Mouse (Mus musculus) ES-E14 (cell line): ENCODE measurements at regions not wholly inside any gene's neighbourhood (a gene's known extent, or its start where the extent isn't known, plus 50 kb on each side); places are given as distances from the start of the nearest gene placed in this dataset.
"Not testable (repeated sequence)": the region's sequence is repeated elsewhere in the genome, so short reads cannot be mapped to it uniquely, and the experiment has no call there.

ENCODE experiments used
- DNase-seq: peaks from one replicate; pipeline ENCODE4 v3.0.0-alpha.2; 2013; ENCODE audit warnings: low read depth, low spot score
- H3K27ac ChIP-seq: 2 replicates; pipeline ENCODE4 v1.5.1; 2012; ENCODE audit warnings: low read depth, mild to moderate bottlenecking, low read length, moderate library complexity, mixed read lengths; ENCODE audit not compliant: poor library complexity, insufficient read depth, severe bottlenecking
- H3K36me3 ChIP-seq: 2 replicates; pipeline ENCODE4 v1.6.1; 2012; ENCODE audit warnings: mild to moderate bottlenecking, low read length, moderate library complexity, mixed read lengths; ENCODE audit not compliant: control insufficient read depth, poor library complexity, insufficient read depth, severe bottlenecking
- H3K4me1 ChIP-seq, 2 experiments: fragments of 150-350 bp in 1 of 2; sonication (generic) in 1 of 2; 2 replicates each; pipeline ENCODE4 v1.6.1; 2012; ENCODE audit warnings: low read length in 2 of 2, mild to moderate bottlenecking in 1 of 2, mixed read lengths in 1 of 2; ENCODE audit not compliant: control insufficient read depth in 2 of 2, insufficient read depth in 2 of 2, poor library complexity in 1 of 2
- H3K4me3 ChIP-seq, 2 experiments: fragments of 150-350 bp in 1 of 2; sonication (generic) in 1 of 2; 2 replicates each; pipeline ENCODE4 v1.5.1; 2012; ENCODE audit warnings: low read length in 2 of 2, low read depth in 1 of 2, mild to moderate bottlenecking in 1 of 2, mixed read lengths in 1 of 2; ENCODE audit not compliant: insufficient read depth in 1 of 2, poor library complexity in 1 of 2, severe bottlenecking in 1 of 2
- H3K9ac ChIP-seq: 2 replicates; pipeline ENCODE4 v1.6.1; 2012; ENCODE audit warnings: low read depth, mild to moderate bottlenecking, low read length, mixed read lengths; ENCODE audit not compliant: poor library complexity, insufficient read depth, severe bottlenecking
- H3K9me3 ChIP-seq: fragments of 150-350 bp; sonication (generic); 2 replicates; pipeline ENCODE4 v1.6.1; 2012; ENCODE audit warnings: low read depth, mild to moderate bottlenecking, low read length; ENCODE audit not compliant: control insufficient read depth, insufficient read depth
- CHD2 ChIP-seq: IDR thresholded peaks from 2 replicates; pipeline ENCODE4 v1.6.1; 2014; ENCODE audit warnings: mild to moderate bottlenecking, low read depth, low read length, inconsistent platforms
- HCFC1 ChIP-seq: IDR thresholded peaks from 2 replicates; pipeline ENCODE4 v1.6.1; 2012; ENCODE audit warnings: low read length, inconsistent platforms, borderline replicate concordance; ENCODE audit not compliant: insufficient read depth
- MAFK ChIP-seq: IDR thresholded peaks from 2 replicates; pipeline ENCODE4 v1.6.1; 2014; ENCODE audit warnings: mild to moderate bottlenecking, low read depth, low read length, inconsistent platforms; ENCODE audit not compliant: insufficient read depth
- ZC3H11A ChIP-seq: IDR thresholded peaks from 2 replicates; pipeline ENCODE4 v1.6.1; 2012; ENCODE audit warnings: low read depth, mild to moderate bottlenecking, inconsistent platforms, low read length, borderline replicate concordance
- ZNF384 ChIP-seq: IDR thresholded peaks from 2 replicates; pipeline ENCODE4 v1.6.1; 2012; ENCODE audit warnings: low read depth, low read length, inconsistent platforms
- in situ Hi-C, 2 experiments: fragments of 600-800 bp; cut with MboI; formaldehyde crosslinking; loops; one replicate each; pipeline ENCODE4 v1.15.1; 2025; ENCODE audit warnings: low sequenced_read_pairs in 2 of 2, inconsistent platforms in 1 of 2; ENCODE audit not compliant: unreplicated experiment in 2 of 2

DNA sequence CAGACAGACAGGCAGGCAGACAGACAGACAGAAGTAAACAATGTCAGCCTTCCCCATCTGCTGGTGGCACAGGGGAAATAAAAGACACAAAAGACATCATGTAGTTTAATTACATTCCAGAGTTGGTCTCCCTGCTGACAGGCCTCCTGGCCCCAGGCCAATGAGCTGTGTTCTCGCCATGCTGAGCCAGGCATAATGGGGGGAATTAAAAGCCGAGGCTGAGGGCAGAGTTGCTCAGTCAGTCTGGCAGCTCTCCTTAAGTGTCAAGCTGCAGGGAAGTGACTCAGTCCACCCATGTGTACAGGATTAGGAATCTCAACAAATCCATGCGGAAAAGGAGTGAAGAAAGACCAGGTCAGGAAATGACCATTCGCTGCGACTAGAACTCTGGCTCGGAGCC, 214.5 kb upstream of the Castor2 start:
- no peak overlapping the region for H3K9ac ChIP-seq
- DNase-seq, result no peak
- H3K4me3 ChIP-seq, result no peak overlapping the region
- TF ChIP-seq MAFK (no peak), ZC3H11A (no peak), HCFC1 (no peak), ZNF384 (no peak), CHD2 (no peak)
- H3K9me3 ChIP-seq, result no peaks in the 10 kb centered on the region
- H3K36me3 ChIP-seq, result no peaks in the 10 kb centered on the region
- in situ Hi-C loops, result no loop called here
- no peak overlapping the region for H3K27ac ChIP-seq
- H3K4me1 ChIP-seq, result no peaks in the 10 kb centered on the region

DNA sequence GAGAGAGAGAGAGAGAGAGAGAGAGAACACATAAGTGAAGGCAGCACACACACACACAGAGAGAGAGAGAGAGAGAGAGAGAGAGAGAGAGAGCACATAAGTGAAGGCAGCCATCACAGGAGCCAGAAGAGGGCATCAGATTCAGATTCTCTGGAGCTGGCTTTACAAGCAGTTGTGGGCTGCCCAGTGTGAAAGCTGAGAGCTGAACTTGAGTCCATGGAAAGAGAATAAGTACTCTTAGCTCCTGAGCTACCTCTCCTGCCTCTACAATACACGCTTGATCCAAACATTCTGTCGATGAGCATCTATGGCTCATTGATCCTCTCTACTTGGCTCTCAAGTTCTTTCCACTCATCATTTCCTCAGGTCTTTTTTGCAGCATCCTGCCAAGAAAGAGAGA, 214.9 kb upstream of the Castor2 start:
- H3K9me3 ChIP-seq, result no peaks in the 10 kb centered on the region
- H3K27ac ChIP-seq, result no peak overlapping the region
- H3K9ac ChIP-seq, result no peak overlapping the region
- in situ Hi-C loops, result no loop called here
- TF ChIP-seq HCFC1 (no peak), ZNF384 (no peak), CHD2 (no peak), ZC3H11A (no peak), MAFK (no peak)
- H3K4me3 ChIP-seq, result no peak overlapping the region
- H3K36me3 ChIP-seq, result no peaks in the 10 kb centered on the region
- no peak for DNase-seq
- H3K4me1 ChIP-seq, result no peaks in the 10 kb centered on the region

DNA sequence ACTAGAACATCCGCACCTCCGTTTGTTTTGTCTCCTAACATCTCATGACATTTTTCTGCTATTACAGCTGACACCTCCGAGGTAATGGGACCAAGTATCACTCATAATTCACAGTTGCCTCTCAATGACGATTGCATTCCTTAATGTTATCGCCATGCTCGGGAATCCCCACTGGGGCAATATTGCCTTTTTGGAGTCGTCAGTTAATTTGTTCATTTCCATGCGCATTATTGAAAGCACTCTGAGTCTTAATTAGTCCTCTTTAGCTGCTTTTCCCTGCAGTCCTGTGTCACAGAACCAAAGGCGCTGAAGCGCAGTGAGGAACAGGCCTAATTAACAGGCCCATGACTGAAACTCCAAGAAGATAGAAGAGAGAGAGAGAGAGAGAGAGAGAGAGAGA, 255.0 kb upstream of the Castor2 start:
- no peak overlapping the region for H3K27ac ChIP-seq
- no peak for TF ChIP-seq ZNF384
- no peak for TF ChIP-seq CHD2
- TF ChIP-seq ZC3H11A, result no peak
- TF ChIP-seq MAFK, result no peak
- TF ChIP-seq HCFC1, result no peak
- H3K4me3 ChIP-seq, result no peak overlapping the region
- no peak for DNase-seq
- H3K4me1 ChIP-seq, result no peaks in the 10 kb centered on the region
- H3K36me3 ChIP-seq, result no peaks in the 10 kb centered on the region
- no peaks in the 10 kb centered on the region for H3K9me3 ChIP-seq
- H3K9ac ChIP-seq, result no peak overlapping the region
- in situ Hi-C loops, result no loop called here

DNA sequence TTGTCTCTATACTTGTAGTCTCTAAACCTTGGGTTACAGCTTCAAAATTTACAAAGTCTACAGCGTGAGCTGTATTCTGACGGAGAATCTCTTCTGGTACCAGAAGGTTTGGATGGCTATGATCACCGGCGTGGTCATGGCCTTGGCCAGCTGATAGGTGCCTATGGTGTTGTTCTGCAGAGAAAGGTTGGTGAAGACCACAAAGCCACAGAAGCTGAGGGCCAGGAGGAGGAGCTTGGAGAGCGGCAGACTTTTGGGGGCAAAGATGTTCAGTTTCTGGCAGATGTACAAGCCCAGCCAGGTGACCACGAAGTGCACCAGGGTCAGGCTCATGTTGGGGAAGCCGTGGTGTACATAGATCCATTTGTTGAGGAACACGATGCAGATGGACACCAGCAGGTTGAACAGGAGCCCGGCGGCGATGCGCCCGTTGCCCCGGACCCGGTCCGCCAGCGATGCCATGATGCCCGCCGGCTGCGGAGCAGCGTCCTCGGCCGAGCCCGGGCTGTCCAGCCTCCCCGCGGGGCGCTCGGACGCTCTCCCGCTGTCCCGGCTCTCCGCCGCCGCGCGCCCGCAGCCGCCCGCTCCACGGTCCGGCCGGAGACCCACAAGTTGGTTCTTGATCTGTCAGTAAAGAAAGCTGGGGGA, 257.3 kb upstream of the Castor2 start:
- H3K36me3 ChIP-seq, in situ Hi-C loops, H3K9me3 ChIP-seq, H3K9ac ChIP-seq, H3K4me1 ChIP-seq, H3K27ac ChIP-seq, DNase-seq: not testable (repeated sequence)
- H3K4me3 ChIP-seq, result peak overlapping the region in 1 of 2 experiments; percentile 48; a peak in 2 of 4 replicates

DNA sequence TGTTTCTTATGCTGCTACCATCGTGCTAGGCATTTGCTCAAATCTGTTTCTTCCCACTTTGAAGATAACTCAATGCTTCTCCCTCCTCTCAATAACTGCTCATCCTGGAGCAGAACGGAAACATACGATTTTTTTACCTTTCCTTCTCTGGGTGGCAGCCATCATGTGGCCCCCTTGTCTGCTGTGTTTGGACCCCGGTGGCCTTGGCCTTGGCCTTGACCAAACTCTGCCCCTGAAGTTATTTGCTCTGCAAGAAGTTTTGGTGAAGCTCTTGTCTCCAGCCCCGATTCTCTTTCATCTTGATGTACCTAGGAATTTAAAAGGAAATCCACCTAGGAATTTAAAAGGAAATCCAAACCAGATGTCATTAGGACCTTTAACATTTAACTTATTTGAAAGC, 261.2 kb upstream of the Castor2 start:
- in situ Hi-C loops, result no loop called here
- Histone ChIP-seq H3K4me3 (no peak overlapping the region), H3K9ac (no peak overlapping the region), H3K27ac (no peak overlapping the region), H3K9me3 (no peaks in the 10 kb centered on the region), H3K36me3 (no peaks in the 10 kb centered on the region), H3K4me1 (peaks cover 0 to 5% of the 10 kb centered on the region in 2 experiments; a peak in 2 of 4 replicates)
- no peak for TF ChIP-seq MAFK
- TF ChIP-seq HCFC1, result no peak
- TF ChIP-seq ZNF384, result no peak
- TF ChIP-seq ZC3H11A, result no peak
- TF ChIP-seq CHD2, result no peak
- DNase-seq, result no peak
